Mouse (Mus musculus) stomach, embryonic 14.5 days (tissue): ENCODE measurements around the gene Zbtb34. TPM values are rescaled to one million over a fixed set of nuclear protein-coding genes. Genes with fewer than 3 reads are reported as not detected.

Experiments
- ATAC-seq: fragments of 200-750 bp; cut with Nextera tagmentation; 2 replicates; pipeline ENCODE4 v1.8.0; 2017; ENCODE audit warnings: low read depth, moderate TSS enrichment; ENCODE audit not compliant: insufficient number of reproducible peaks, insufficient read depth, low FRiP score
- H3K27ac ChIP-seq: fragments of 300-500 bp; sonication (generic); 2 replicates; pipeline ENCODE4 v1.5.1; 2014; ENCODE audit warnings: mild to moderate bottlenecking, low read length, moderate library complexity, mixed read lengths
- H3K27me3 ChIP-seq: fragments of 300-500 bp; sonication (generic); 2 replicates; pipeline ENCODE4 v1.6.1; 2014; ENCODE audit warnings: low read length, control low read depth, mixed read lengths; ENCODE audit not compliant: control insufficient read depth, insufficient read depth
- H3K36me3 ChIP-seq: fragments of 300-500 bp; sonication (generic); 2 replicates; pipeline ENCODE4 v1.6.1; 2014; ENCODE audit warnings: mild to moderate bottlenecking, control low read depth, low read length, moderate library complexity, mixed read lengths; ENCODE audit not compliant: control insufficient read depth, insufficient read depth
- H3K4me1 ChIP-seq: fragments of 300-500 bp; sonication (generic); 2 replicates; pipeline ENCODE4 v1.6.1; 2014; ENCODE audit warnings: low read length, control low read depth, mixed read lengths; ENCODE audit not compliant: control insufficient read depth, insufficient read depth
- H3K4me2 ChIP-seq: fragments of 300-500 bp; sonication (generic); replicated peaks from 2 replicates; pipeline ENCODE4 v1.6.1; 2014; ENCODE audit warnings: low read depth, low read length, control low read depth
- H3K4me3 ChIP-seq: fragments of 300-500 bp; sonication (generic); 2 replicates; pipeline ENCODE4 v1.5.1; 2014; ENCODE audit warnings: low read depth, low read length, control low read depth
- H3K9ac ChIP-seq: fragments of 300-500 bp; sonication (generic); replicated peaks from 2 replicates; pipeline ENCODE4 v1.6.1; 2014; ENCODE audit warnings: low read depth, mild to moderate bottlenecking, control low read depth, low read length, moderate library complexity, mixed read lengths
- H3K9me3 ChIP-seq: fragments of 300-500 bp; sonication (generic); 2 replicates; pipeline ENCODE4 v1.6.1; 2016; ENCODE audit warnings: low read depth, low read length, control low read depth; ENCODE audit not compliant: control insufficient read depth
- WGBS: fragments of 180-500 bp; shearing (Covaris S2); extraction: QIAGEN DNeasy Blood & Tissue Kit; methylation state at CpG from one replicate; pipeline ENCODE4 v1.1.7; 2014; 5-methylcytosine and 5-hydroxymethylcytosine counted together
- polyA plus RNA-seq: library from polyadenylated mRNA; unstranded; fragments of >200 nt; fragmentation: Nextera tagmentation; extraction: Ambion mirVana; gene quantifications from 2 replicates; pipeline ENCODE4 v1.2.1, GENCODE M21; 2014

Gene Zbtb34
- 8.4 and 9.0 TPM in 2 replicates for polyA plus RNA-seq

- H3K4me1 ChIP-seq: peaks cover 22% of the 10 kb centered on the region
- peak within 1 kb of the TSS; percentile 88 for H3K4me3 ChIP-seq
- H3K4me2 ChIP-seq: peak within 1 kb of the TSS; percentile 79
- ATAC-seq: peak; percentile 69
- H3K36me3 ChIP-seq: peaks cover 10% of the 10 kb centered on the region; the same call in 1 of the 2 replicates
- H3K9ac ChIP-seq: peak within 1 kb of the TSS; percentile 97
- H3K9me3 ChIP-seq: no peaks in the 10 kb centered on the region
- H3K27me3 ChIP-seq: no peaks in the 10 kb centered on the region
- H3K27ac ChIP-seq: peak within 1 kb of the TSS; percentile 71
- WGBS: under 1% methylated on average over 85 of the region's 102 CpGs
Observed at GRCm38 (mm10) chr2:33430771-33431699, at the start of gene Zbtb34. Gene Zbtb34, minus strand, starts transcription at chr2:33431324.

- ATAC-seq: no peak
- WGBS: 88% methylated on average over 10 of the region's 10 CpGs
- H3K4me2 ChIP-seq: no peak overlapping the region
Observed at GRCm38 (mm10) chr2:33477961-33478755, 47.0 kb upstream of the Zbtb34 start.

GRCm38 (mm10) chr2:33475961-33476360, 44.8 kb upstream of the Zbtb34 start:
- Histone ChIP-seq H3K36me3 (no peaks in the 10 kb centered on the region), H3K9ac (no peak overlapping the region), H3K9me3 (no peaks in the 10 kb centered on the region), H3K4me1 (0 out of 2 replicates have a peak, but pooled peaks cover 2% of the 10 kb centered on the region), H3K4me2 (no peak overlapping the region), H3K4me3 (no peak overlapping the region), H3K27ac (no peak overlapping the region), H3K27me3 (no peaks in the 10 kb centered on the region)
- no peak for ATAC-seq

More at GRCm38 (mm10) chr2:33477961-33478755, 47.0 kb upstream of the Zbtb34 start:
- Histone ChIP-seq H3K4me1 (0 out of 2 replicates have a peak, but pooled peaks cover 2% of the 10 kb centered on the region), H3K9me3 (no peaks in the 10 kb centered on the region), H3K9ac (no peak overlapping the region), H3K36me3 (no peaks in the 10 kb centered on the region), H3K4me3 (no peak overlapping the region), H3K27me3 (no peaks in the 10 kb centered on the region), H3K27ac (no peak overlapping the region)

GRCm38 (mm10) chr2:33468466-33469097, 37.5 kb upstream of the Zbtb34 start, which contains the start of gene Zbtb43:
Gene Zbtb43, minus strand, starts transcription at chr2:33468559.
- Histone ChIP-seq H3K4me2 (peak within 1 kb of the TSS; percentile 85), H3K9ac (peak within 1 kb of the TSS; percentile 77), H3K27me3 (no peaks in the 10 kb centered on the region), H3K4me1 (peaks cover 13% of the 10 kb centered on the region), H3K4me3 (peak within 1 kb of the TSS; percentile 92), H3K36me3 (peaks cover 2% of the 10 kb centered on the region; the same call in 1 of the 2 replicates), H3K9me3 (no peaks in the 10 kb centered on the region), H3K27ac (peak within 1 kb of the TSS; percentile 52; the same call in 1 of the 2 replicates)
- WGBS: 5% methylated on average over 36 of the region's 36 CpGs
- peak; percentile 94 for ATAC-seq

GRCm38 (mm10) chr2:33467546-33468465, 36.7 kb upstream of the Zbtb34 start:
- 6% methylated on average over 42 of the region's 57 CpGs for WGBS
- no peak; the same call in 1 of the 2 replicates for ATAC-seq
- Histone ChIP-seq H3K27ac (peak overlapping the region; percentile 52; the same call in 1 of the 2 replicates), H3K4me3 (peak overlapping the region; percentile 92), H3K4me1 (peaks cover 13% of the 10 kb centered on the region), H3K36me3 (peaks cover 6% of the 10 kb centered on the region), H3K9ac (peak overlapping the region; percentile 77), H3K27me3 (no peaks in the 10 kb centered on the region), H3K9me3 (no peaks in the 10 kb centered on the region), H3K4me2 (peak overlapping the region; percentile 85)

- 60% methylated on average over 4 of the region's 4 CpGs for WGBS
Observed at GRCm38 (mm10) chr2:33465966-33466365, 34.8 kb upstream of the Zbtb34 start.

GRCm38 (mm10) chr2:33465215-33465614, 34.1 kb upstream of the Zbtb34 start:
- peaks cover 13% of the 10 kb centered on the region for H3K4me1 ChIP-seq
- no peaks in the 10 kb centered on the region for H3K9me3 ChIP-seq
- no peak overlapping the region for H3K4me3 ChIP-seq
- peaks cover 18% of the 10 kb centered on the region for H3K36me3 ChIP-seq
- no peak overlapping the region for H3K27ac ChIP-seq
- H3K9ac ChIP-seq: no peak overlapping the region
- ATAC-seq: no peak
- WGBS: 80% methylated on average over 5 of the region's 5 CpGs
- H3K27me3 ChIP-seq: no peaks in the 10 kb centered on the region
- no peak overlapping the region for H3K4me2 ChIP-seq

More at GRCm38 (mm10) chr2:33465966-33466365, 34.8 kb upstream of the Zbtb34 start:
- Histone ChIP-seq H3K9ac (no peak overlapping the region), H3K4me3 (no peak overlapping the region), H3K27ac (no peak overlapping the region), H3K36me3 (peaks cover 16% of the 10 kb centered on the region), H3K9me3 (no peaks in the 10 kb centered on the region), H3K4me2 (no peak overlapping the region), H3K4me1 (peaks cover 13% of the 10 kb centered on the region), H3K27me3 (no peaks in the 10 kb centered on the region)
- ATAC-seq: no peak
